Mouse (Mus musculus): Measurements from ENCODE around the gene Ccdc18.
"Not testable (repeated sequence)": the region's sequence is repeated elsewhere in the genome, so short reads cannot be mapped to it uniquely, and the experiment has no call there.

Gene Ccdc18

GRCm38 (mm10) chr5:108263785-108264184, 131.1 kb downstream of the Ccdc18 start:
- DNase-seq: not testable (repeated sequence)

- no peak for DNase-seq
Measured at GRCm38 (mm10) chr5:108266990-108267389, 134.3 kb downstream of the Ccdc18 start.

GRCm38 (mm10) chr5:108268127-108269062, 135.7 kb downstream of the Ccdc18 start, which contains the start of gene Dr1:
Gene Dr1, plus strand, starts transcription at chr5:108268897.
- peak; percentile 97 for DNase-seq

- peak; percentile 5 for DNase-seq
Measured at GRCm38 (mm10) chr5:108269063-108269810, 136.6 kb downstream of the Ccdc18 start.

GRCm38 (mm10) chr5:108269811-108270151, 137.1 kb downstream of the Ccdc18 start:
- DNase-seq: no peak

GRCm38 (mm10) chr5:108270415-108270814, 137.7 kb downstream of the Ccdc18 start:
- DNase-seq: no peak

GRCm38 (mm10) chr5:108271345-108271744, 138.7 kb downstream of the Ccdc18 start:
- not testable (repeated sequence) for DNase-seq

All from embryo, embryonic 11 days (tissue).